Mouse (Mus musculus): ENCODE results near the gene Myl7. TPM values are rescaled to one million over a fixed set of nuclear protein-coding genes. Genes with fewer than 3 reads are reported as not detected.

Gene Myl7
- polyA plus RNA-seq, 1 experiment, result 0.29 TPM

DNA sequence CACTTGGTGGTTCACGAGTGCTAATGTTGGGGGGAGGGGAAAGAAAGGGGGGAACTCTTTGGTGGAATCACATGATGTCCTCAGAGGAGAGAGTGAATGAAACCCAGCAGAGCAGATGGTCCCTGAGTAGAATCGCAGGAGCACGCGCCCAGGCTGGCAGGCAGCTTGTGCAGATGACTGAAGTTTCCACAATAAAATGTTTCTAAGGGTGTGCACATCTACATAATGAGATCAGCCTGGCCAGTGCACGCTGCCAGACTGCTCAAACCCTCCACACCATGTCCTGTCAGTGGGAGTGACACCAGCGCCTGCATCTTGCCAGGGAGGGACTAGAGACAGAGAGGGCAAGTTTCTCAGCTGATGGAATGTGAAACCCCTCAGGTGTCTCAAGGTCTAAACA, 49.8 kb downstream of the Myl7 start:
- TF ChIP-seq CTCF (IDR thresholded peaks at IDR 0.05; ENCODE audit: borderline replicate concordance, extremely low read depth, insufficient read depth, insufficient read length) (no peak), POLR2A (IDR thresholded peaks at IDR 0.05; ENCODE audit: borderline replicate concordance, extremely low read depth, insufficient read depth, insufficient read length, poor library complexity, severe bottlenecking) (no peak)
- DNase-seq (ENCODE audit: low read depth), result peak; percentile 93

DNA sequence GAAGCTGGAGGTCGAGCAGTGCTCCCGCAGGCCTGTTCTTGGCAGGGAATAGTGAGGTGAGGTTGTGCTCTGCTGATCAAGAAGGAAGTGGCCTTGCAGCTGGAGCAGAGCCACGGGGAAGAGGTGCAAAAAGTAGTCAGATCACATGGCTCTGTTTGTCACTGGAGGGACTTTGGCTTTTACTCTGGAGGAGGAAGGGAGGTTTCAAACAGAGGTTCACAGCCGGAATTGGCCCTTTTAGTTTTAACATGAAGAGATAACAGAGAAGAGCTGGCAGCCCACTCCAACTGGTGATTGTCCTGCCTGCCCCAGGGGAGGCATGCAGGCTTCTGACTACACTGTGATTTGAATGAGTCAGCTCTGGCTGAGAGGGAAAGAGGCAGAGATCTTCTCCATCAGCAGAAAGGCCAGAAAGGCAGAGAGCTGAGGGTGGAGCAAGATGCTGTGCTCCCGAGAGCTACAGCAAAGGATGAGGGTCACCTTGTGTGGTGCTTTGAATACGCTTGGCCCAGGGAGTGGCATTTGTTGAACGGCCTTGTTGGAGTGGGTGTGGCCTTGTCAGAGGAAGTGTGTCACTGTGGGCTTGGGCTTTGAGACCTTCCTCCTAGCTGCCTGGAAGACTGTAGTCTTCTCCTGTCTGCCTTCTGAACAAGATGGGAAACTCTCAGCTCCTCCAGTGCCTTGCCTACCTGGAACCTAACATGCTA, 51.8 kb downstream of the Myl7 start:
- DNase-seq (ENCODE audit: low read depth), result no peak
- TF ChIP-seq CTCF (IDR thresholded peaks at IDR 0.05; ENCODE audit: borderline replicate concordance, extremely low read depth, insufficient read depth, insufficient read length) (no peak), POLR2A (IDR thresholded peaks at IDR 0.05; ENCODE audit: borderline replicate concordance, extremely low read depth, insufficient read depth, insufficient read length, poor library complexity, severe bottlenecking) (no peak)

Other genes starting within 250 kb of the Myl7 start
- gene Mrps24, start 183.1 kb downstream of the Myl7 start, polyA plus RNA-seq (2012; rRNA removed), result 112 and 159 TPM in 2 replicates
- gene Urgcp, start 136.4 kb downstream of the Myl7 start, polyA plus RNA-seq (2012; rRNA removed), result 20.6 and 25.9 TPM in 2 replicates
- 123 TPM in 2 replicates for gene Dbnl, start 110.3 kb downstream of the Myl7 start, polyA plus RNA-seq (2012; rRNA removed)
- gene Pgam2, start 95.0 kb downstream of the Myl7 start, polyA plus RNA-seq (2012; rRNA removed), result 0.59 and 0.82 TPM in 2 replicates
- 18.9 and 24.5 TPM in 2 replicates for gene Polm, start 60.8 kb downstream of the Myl7 start, polyA plus RNA-seq (2012; rRNA removed)
- gene Aebp1, start 36.8 kb downstream of the Myl7 start, polyA plus RNA-seq (2012; rRNA removed), result 6.6 and 18.7 TPM in 2 replicates
- gene Pold2, start 20.5 kb downstream of the Myl7 start, polyA plus RNA-seq (2012; rRNA removed), result 78.0 and 126 TPM in 2 replicates
- 5.9 and 6.4 TPM in 2 replicates for gene Gck, start 51.3 kb upstream of the Myl7 start, polyA plus RNA-seq (2012; rRNA removed)
- 74.7 and 106 TPM in 2 replicates for gene Ykt6, start 56.9 kb upstream of the Myl7 start, polyA plus RNA-seq (2012; rRNA removed)
- 87.5 and 126 TPM in 2 replicates for gene Camk2b, start 167.6 kb upstream of the Myl7 start, polyA plus RNA-seq (2012; rRNA removed)